Mouse (Mus musculus) erythroblast, embryonic 14.5 days (primary cell): ENCODE results near the gene Mlph.

Source experiments
- GATA1 ChIP-seq: IDR thresholded peaks from 2 replicates; pipeline ENCODE4 v1.6.1; 2012; ENCODE audit warnings: low read length, inconsistent platforms, mixed read lengths
- TAL1 ChIP-seq: IDR thresholded peaks from 3 replicates; pipeline ENCODE4 v1.6.1; 2012; ENCODE audit warnings: low read length, inconsistent platforms, mixed read lengths

GRCm38 (mm10) chr1:90917509-90917908, 2.6 kb downstream of the Mlph start:
- TF ChIP-seq GATA1, result no peak
- TF ChIP-seq TAL1, result no peak
